Mouse (Mus musculus) intestine, embryonic 14.5 days (tissue): ENCODE data around the gene Farsb. TPM values are rescaled to one million over a fixed set of nuclear protein-coding genes. Genes with fewer than 3 reads are reported as not detected.

ENCODE experiments used
- ATAC-seq: fragments of 200-750 bp; cut with Nextera tagmentation; replicated peaks from 2 replicates; pipeline ENCODE4 v1.8.0; 2017; ENCODE audit warnings: low read depth, moderate number of reproducible peaks, moderate TSS enrichment, moderate library complexity; ENCODE audit not compliant: low FRiP score, low TSS enrichment
- DNase-seq: peaks from one replicate; pipeline ENCODE4 v3.0.0-alpha.2; 2018; ENCODE audit warnings: low spot score
- H3K27ac ChIP-seq: fragments of 300-500 bp; sonication (generic); 2 replicates; pipeline ENCODE4 v1.5.1; 2014; ENCODE audit warnings: low read depth, mild to moderate bottlenecking, control low read depth
- H3K27me3 ChIP-seq: fragments of 300-500 bp; sonication (generic); replicated peaks from 2 replicates; pipeline ENCODE4 v1.6.1; 2014; ENCODE audit warnings: low read length, control low read depth; ENCODE audit not compliant: control insufficient read depth, insufficient read depth
- H3K36me3 ChIP-seq: fragments of 300-500 bp; sonication (generic); 2 replicates; pipeline ENCODE4 v1.6.1; 2014; ENCODE audit warnings: low read length, control low read depth; ENCODE audit not compliant: control insufficient read depth, insufficient read depth
- H3K4me1 ChIP-seq: fragments of 300-500 bp; sonication (generic); replicated peaks from 2 replicates; pipeline ENCODE4 v1.6.1; 2014; ENCODE audit warnings: low read length, control low read depth, mixed read lengths; ENCODE audit not compliant: control insufficient read depth, insufficient read depth
- H3K4me2 ChIP-seq: fragments of 300-500 bp; sonication (generic); 2 replicates; pipeline ENCODE4 v1.6.1; 2014; ENCODE audit warnings: low read length
- H3K4me3 ChIP-seq: fragments of 300-500 bp; sonication (generic); 2 replicates; pipeline ENCODE4 v1.5.1; 2014; ENCODE audit warnings: low read depth, low read length, control low read depth, mixed read lengths
- H3K9ac ChIP-seq: fragments of 300-500 bp; sonication (generic); 2 replicates; pipeline ENCODE4 v1.6.1; 2014; ENCODE audit warnings: mild to moderate bottlenecking, low read length
- H3K9me3 ChIP-seq: fragments of 300-500 bp; sonication (generic); 2 replicates; pipeline ENCODE4 v1.6.1; 2016; ENCODE audit warnings: low read length, control low read depth; ENCODE audit not compliant: control insufficient read depth
- WGBS: fragments of 180-500 bp; shearing (Covaris S2); extraction: QIAGEN DNeasy Blood & Tissue Kit; methylation state at CpG from one replicate; pipeline ENCODE4 v1.1.7; 2014; 5-methylcytosine and 5-hydroxymethylcytosine counted together
- polyA plus RNA-seq: library from polyadenylated mRNA; unstranded; fragments of >200 nt; fragmentation: Nextera tagmentation; extraction: Ambion mirVana; gene quantifications from 2 replicates; pipeline ENCODE4 v1.2.1, GENCODE M21; 2014

Gene Farsb
- polyA plus RNA-seq, 1 experiment from 2014 or later: 177 TPM

- no peak overlapping the region for H3K9ac ChIP-seq
- DNase-seq (no peak), ATAC-seq (no peak)
- WGBS: 73% methylated on average over 2 of the region's 2 CpGs
- no peak overlapping the region for H3K4me2 ChIP-seq
- H3K4me1 ChIP-seq: 0 out of 2 replicates have a peak, but pooled peaks cover 4% of the 10 kb centered on the region
- no peak overlapping the region for H3K4me3 ChIP-seq
- H3K27ac ChIP-seq: no peak overlapping the region
- no peaks in the 10 kb centered on the region for H3K27me3 ChIP-seq
- H3K36me3 ChIP-seq: peaks cover 33% of the 10 kb centered on the region
- H3K9me3 ChIP-seq: no peaks in the 10 kb centered on the region
Observed at GRCm38 (mm10) chr1:78422576-78422975, 66.1 kb downstream of the Farsb start.

GRCm38 (mm10) chr1:78421749-78422148 is 66.9 kb downstream of the Farsb start:
- H3K4me3 ChIP-seq: no peak overlapping the region
- H3K9ac ChIP-seq: no peak overlapping the region
- H3K27ac ChIP-seq: no peak overlapping the region
- ATAC-seq: no peak
- DNase-seq: no peak
- no peak overlapping the region for H3K4me2 ChIP-seq
- H3K27me3 ChIP-seq: no peaks in the 10 kb centered on the region
- H3K4me1 ChIP-seq: 0 out of 2 replicates have a peak, but pooled peaks cover 4% of the 10 kb centered on the region
- 87% methylated on average over 5 of the region's 5 CpGs for WGBS
- no peaks in the 10 kb centered on the region for H3K9me3 ChIP-seq
- H3K36me3 ChIP-seq: peaks cover 39% of the 10 kb centered on the region

- Histone ChIP-seq H3K4me3 (no peak overlapping the region), H3K36me3 (peaks cover 39% of the 10 kb centered on the region), H3K27me3 (no peaks in the 10 kb centered on the region), H3K27ac (no peak overlapping the region), H3K4me2 (no peak overlapping the region), H3K9me3 (no peaks in the 10 kb centered on the region), H3K4me1 (no peaks in the 10 kb centered on the region), H3K9ac (no peak overlapping the region)
- DNase-seq (no peak), ATAC-seq (no peak)
- 90% methylated on average over 6 of the region's 6 CpGs for WGBS
Observed at GRCm38 (mm10) chr1:78420271-78420670, 68.4 kb downstream of the Farsb start.

GRCm38 (mm10) chr1:78419593-78419992 is 69.1 kb downstream of the Farsb start:
- WGBS: 52% methylated on average over 4 of the region's 4 CpGs
- Histone ChIP-seq H3K9me3 (no peaks in the 10 kb centered on the region), H3K27me3 (no peaks in the 10 kb centered on the region), H3K4me3 (no peak overlapping the region), H3K9ac (no peak overlapping the region), H3K4me1 (no peaks in the 10 kb centered on the region), H3K4me2 (no peak overlapping the region), H3K36me3 (peaks cover 36% of the 10 kb centered on the region), H3K27ac (no peak overlapping the region)
- DNase-seq (peak; percentile 92), ATAC-seq (peak; percentile 52)

GRCm38 (mm10) chr1:78417154-78417911 is 71.4 kb downstream of the Farsb start:
- no peak overlapping the region for H3K27ac ChIP-seq
- H3K9me3 ChIP-seq: no peaks in the 10 kb centered on the region
- H3K4me3 ChIP-seq: no peak overlapping the region
- H3K4me2 ChIP-seq: no peak overlapping the region
- no peaks in the 10 kb centered on the region for H3K27me3 ChIP-seq
- 97% methylated on average over 9 of the region's 9 CpGs for WGBS
- no peak overlapping the region for H3K9ac ChIP-seq
- ATAC-seq (no peak), DNase-seq (no peak)
- no peaks in the 10 kb centered on the region for H3K4me1 ChIP-seq
- peaks cover 18% of the 10 kb centered on the region for H3K36me3 ChIP-seq

- H3K27me3 ChIP-seq: no peaks in the 10 kb centered on the region
- WGBS: 84% methylated on average over 5 of the region's 5 CpGs
- ATAC-seq (no peak), DNase-seq (peak; percentile 20)
- no peak overlapping the region for H3K27ac ChIP-seq
- no peak overlapping the region for H3K4me2 ChIP-seq
- peaks cover 15% of the 10 kb centered on the region; the same call in 1 of the 2 replicates for H3K36me3 ChIP-seq
- no peak overlapping the region for H3K9ac ChIP-seq
- no peaks in the 10 kb centered on the region for H3K9me3 ChIP-seq
- H3K4me3 ChIP-seq: no peak overlapping the region
- H3K4me1 ChIP-seq: no peaks in the 10 kb centered on the region
Observed at GRCm38 (mm10) chr1:78414421-78414820, 74.3 kb downstream of the Farsb start.

- 0 out of 2 replicates have a peak, but pooled peaks have one; percentile 36 for ATAC-seq
- H3K27ac ChIP-seq: no peak overlapping the region
- WGBS: 34% methylated on average over 7 of the region's 7 CpGs
- no peaks in the 10 kb centered on the region for H3K4me1 ChIP-seq
- H3K36me3 ChIP-seq: peaks cover 7% of the 10 kb centered on the region; the same call in 1 of the 2 replicates
- H3K9ac ChIP-seq: no peak overlapping the region
- H3K4me3 ChIP-seq: no peak overlapping the region
- no peaks in the 10 kb centered on the region for H3K27me3 ChIP-seq
- no peak for DNase-seq
- no peaks in the 10 kb centered on the region for H3K9me3 ChIP-seq
- H3K4me2 ChIP-seq: no peak overlapping the region
Observed at GRCm38 (mm10) chr1:78412668-78413067, 76.0 kb downstream of the Farsb start.

GRCm38 (mm10) chr1:78409396-78409795 is 79.3 kb downstream of the Farsb start:
- H3K9me3 ChIP-seq: no peaks in the 10 kb centered on the region
- H3K27ac ChIP-seq: no peak overlapping the region
- no peak for DNase-seq
- ATAC-seq: no peak
- WGBS: 92% methylated on average over 2 of the region's 2 CpGs
- H3K4me1 ChIP-seq: no peaks in the 10 kb centered on the region
- no peak overlapping the region for H3K9ac ChIP-seq
- H3K36me3 ChIP-seq: no peaks in the 10 kb centered on the region
- no peaks in the 10 kb centered on the region for H3K27me3 ChIP-seq
- no peak overlapping the region for H3K4me2 ChIP-seq
- no peak overlapping the region for H3K4me3 ChIP-seq

GRCm38 (mm10) chr1:78401413-78401812 is 87.3 kb downstream of the Farsb start:
- ATAC-seq (no peak), DNase-seq (no peak)
- 86% methylated on average over 4 of the region's 4 CpGs for WGBS
- Histone ChIP-seq H3K9ac (no peak overlapping the region), H3K36me3 (no peaks in the 10 kb centered on the region), H3K4me1 (no peaks in the 10 kb centered on the region), H3K27ac (no peak overlapping the region), H3K9me3 (no peaks in the 10 kb centered on the region), H3K4me3 (no peak overlapping the region), H3K27me3 (no peaks in the 10 kb centered on the region), H3K4me2 (no peak overlapping the region)
